8 mouse cellular contexts compared by ENCODE assay signal in genomic region chr12:80131359-80132249, GRCm38 (mm10). TPM values are rescaled to one million over a fixed set of nuclear protein-coding genes. Genes with fewer than 3 reads are reported as not detected.
DNase-seq lines count a peak whose midpoint lies in the region; ATAC-seq and TF ChIP-seq lines count a peak whose summit lies in the region.

No protein-coding gene starts in this region.

- H3K9ac ChIP-seq in forebrain, embryonic 13.5 days: peak overlapping the region; percentile 88
- H3K9ac ChIP-seq in limb, embryonic 11.5 days (ENCODE audit: low read length): peak overlapping the region; percentile 90; the same call in 1 of the 2 replicates
- peak overlapping the region; percentile 92 for H3K9ac ChIP-seq in neural tube, embryonic 14.5 days (replicated peaks; ENCODE audit: low read depth, low read length)

- peak overlapping the region; percentile 87 for H3K4me3 ChIP-seq in gastrocnemius, adult 2 months
- H3K4me3 ChIP-seq in forebrain, embryonic 13.5 days: peak overlapping the region; percentile 64
- H3K4me3 ChIP-seq in limb, embryonic 11.5 days (ENCODE audit: low read depth, low read length): peak overlapping the region; percentile 40; the same call in 1 of the 2 replicates
- peak overlapping the region; percentile 53 for H3K4me3 ChIP-seq in neural tube, embryonic 14.5 days (ENCODE audit: low read depth, low read length)

- WGBS in forebrain, embryonic 13.5 days: 48% methylated on average over 17 of the region's 17 CpGs
- WGBS in limb, embryonic 11.5 days: 60% methylated on average over 17 of the region's 17 CpGs
- 57% methylated on average over 17 of the region's 17 CpGs for WGBS in neural tube, embryonic 14.5 days

- H3K4me2 ChIP-seq in forebrain, embryonic 13.5 days: peak overlapping the region; percentile 82
- H3K4me2 ChIP-seq in limb, embryonic 11.5 days (ENCODE audit: low read depth, severe bottlenecking): peak overlapping the region; percentile 61
- H3K4me2 ChIP-seq in neural tube, embryonic 14.5 days (ENCODE audit: low read depth, low read length): peak overlapping the region; percentile 75

- H3K27ac ChIP-seq in gastrocnemius, adult 2 months: peak overlapping the region; percentile 100
- H3K27ac ChIP-seq in forebrain, embryonic 13.5 days: peak overlapping the region; percentile 94
- peak overlapping the region; percentile 93 for H3K27ac ChIP-seq in limb, embryonic 11.5 days (replicated peaks; ENCODE audit: low read depth, low read length)
- H3K27ac ChIP-seq in neural tube, embryonic 14.5 days (ENCODE audit: low read depth, low read length): peak overlapping the region; percentile 94

- peak; percentile 26 for DNase-seq in gastrocnemius, adult 2 months
- DNase-seq in gastrocnemius, postnatal 4 days (ENCODE audit: low spot score in 2 of 2): no peak
- peak; percentile 70 for DNase-seq in CD4-positive helper T cell, adult 2 months (ENCODE audit: low read depth, low spot score)
- DNase-seq in limb, embryonic 11.5 days (ENCODE audit: low spot score): peak; percentile 32
- no peak for DNase-seq in left cerebral cortex, adult 18-20 months (ENCODE audit: low spot score in 2 of 2)
- DNase-seq in layer of hippocampus, adult 9-11 months: no peak

- peaks cover 32% of the 10 kb centered on the region for H3K4me1 ChIP-seq in forebrain, embryonic 13.5 days
- H3K4me1 ChIP-seq in limb, embryonic 11.5 days (ENCODE audit: control insufficient read depth, insufficient read depth, low read length): peaks cover 26% of the 10 kb centered on the region
- H3K4me1 ChIP-seq in neural tube, embryonic 14.5 days (ENCODE audit: control insufficient read depth, insufficient read depth, low read length): peaks cover 20% of the 10 kb centered on the region

- no peak for ATAC-seq in forebrain, embryonic 13.5 days
- no peak for ATAC-seq in limb, embryonic 11.5 days (ENCODE audit: insufficient number of reproducible peaks, low FRiP score, low TSS enrichment, low read depth)
- 0 out of 2 replicates have a peak, but pooled peaks have one; percentile 7 for ATAC-seq in neural tube, embryonic 14.5 days (ENCODE audit: low read depth)

- intact Hi-C loops in gastrocnemius, adult 2 months (cut with DNase I): loop anchor here (1.0 to 5.0 kb wide), 4 partner anchors 15 to 604 kb away; partner anchors contain the start of gene Zfp36l1

- no peaks in the 10 kb centered on the region for H3K36me3 ChIP-seq in forebrain, embryonic 13.5 days (ENCODE audit: poor library complexity, severe bottlenecking)
- H3K36me3 ChIP-seq in limb, embryonic 11.5 days (ENCODE audit: control insufficient read depth, insufficient read depth, low read length): no peaks in the 10 kb centered on the region
- H3K36me3 ChIP-seq in neural tube, embryonic 14.5 days (ENCODE audit: control insufficient read depth, insufficient read depth, low read length): no peaks in the 10 kb centered on the region

- no peak for TF ChIP-seq CTCF in gastrocnemius, adult 2 months (IDR thresholded peaks at IDR 0.05)

- H3K9me3 ChIP-seq in forebrain, embryonic 13.5 days (replicated peaks): no peaks in the 10 kb centered on the region
- H3K9me3 ChIP-seq in limb, embryonic 11.5 days (ENCODE audit: control insufficient read depth, low read length): no peaks in the 10 kb centered on the region
- H3K9me3 ChIP-seq in neural tube, embryonic 14.5 days (ENCODE audit: control insufficient read depth, low read length): no peaks in the 10 kb centered on the region

- H3K27me3 ChIP-seq in forebrain, embryonic 13.5 days: no peaks in the 10 kb centered on the region
- H3K27me3 ChIP-seq in limb, embryonic 11.5 days (ENCODE audit: control insufficient read depth, insufficient read depth, low read length): no peaks in the 10 kb centered on the region
- no peaks in the 10 kb centered on the region for H3K27me3 ChIP-seq in neural tube, embryonic 14.5 days (ENCODE audit: control insufficient read depth, insufficient read depth, low read length)

RNA-seq across cellular contexts. Expression of gene Zfp36l1, which starts 18.8 kb away (rescaled TPM):
- total RNA-seq in gastrocnemius, adult 2 months (2021): 10 to 100 TPM; 25.7 to 46.6 TPM
- total RNA-seq in gastrocnemius, postnatal 4 days (2021): 100 to 1,000 TPM; 132 to 157 TPM
- polyA plus RNA-seq in forebrain, embryonic 13.5 days (2015; fragmentation: Nextera tagmentation; extraction: Ambion mirVana): 52.6 and 60.2 TPM in 2 replicates
- polyA plus RNA-seq in limb, embryonic 11.5 days (2014; fragmentation: Nextera tagmentation; extraction: Ambion mirVana): 140 and 149 TPM in 2 replicates
- 26.6 and 41.0 TPM in 2 replicates for polyA plus RNA-seq in neural tube, embryonic 14.5 days (2014; fragmentation: Nextera tagmentation; extraction: Ambion mirVana)
- total RNA-seq in left cerebral cortex, adult 18-20 months (2021): 10 to 100 TPM; 43.0 to 53.8 TPM

Comparison
In these comparisons a context has a peak if more than half of its experiments do, and no peak if none do; other contexts are left out.
1. DNase-seq: peak in gastrocnemius, adult 2 months (single experiment), CD4-positive helper T cell, adult 2 months (single experiment) and limb, embryonic 11.5 days (single experiment); none in gastrocnemius, postnatal 4 days (0 of 2), left cerebral cortex, adult 18-20 months (0 of 2) and layer of hippocampus, adult 9-11 months (single experiment).
2. Peak in every context shown above with its lines, with median percentiles within 50 percentile points of each other: H3K27ac ChIP-seq, H3K4me3 ChIP-seq, H3K4me2 ChIP-seq and H3K9ac ChIP-seq.